Mouse (Mus musculus): Measurements from ENCODE around the gene Nudt9. TPM values are rescaled to one million over a fixed set of nuclear protein-coding genes. Genes with fewer than 3 reads are reported as not detected.

The Nudt9 gene
- polyA plus RNA-seq, 1 experiment from 2014 or later: 54.8 TPM

GRCm38 (mm10) chr5:104025245-104025854 lies 20.8 kb upstream of the Nudt9 start:
- no peak overlapping the region for H3K27ac ChIP-seq (ENCODE audit: low read length)
- no peak overlapping the region for H3K4me3 ChIP-seq (ENCODE audit: low read depth, low read length)
- H3K9ac ChIP-seq (replicated peaks; ENCODE audit: low read depth, low read length): no peak overlapping the region
- no peak overlapping the region for H3K4me2 ChIP-seq (replicated peaks; ENCODE audit: low read depth, low read length)
- WGBS: 46% methylated on average over 17 of the region's 17 CpGs
- no peaks in the 10 kb centered on the region for H3K9me3 ChIP-seq (ENCODE audit: control insufficient read depth, low read depth, low read length)
- H3K27me3 ChIP-seq (ENCODE audit: control insufficient read depth, insufficient read depth, low read length): no peaks in the 10 kb centered on the region
- ATAC-seq (ENCODE audit: insufficient number of reproducible peaks, insufficient read depth, low FRiP score, low read depth): no peak
- no peaks in the 10 kb centered on the region for H3K36me3 ChIP-seq (ENCODE audit: control insufficient read depth, insufficient read depth, low read length)
- peaks cover 8% of the 10 kb centered on the region; the same call in 1 of the 2 replicates for H3K4me1 ChIP-seq (ENCODE audit: control insufficient read depth, insufficient read depth, low read length)

- Histone ChIP-seq H3K9ac (replicated peaks; ENCODE audit: low read depth, low read length) (no peak overlapping the region), H3K4me3 (ENCODE audit: low read depth, low read length) (no peak overlapping the region), H3K27me3 (ENCODE audit: control insufficient read depth, insufficient read depth, low read length) (no peaks in the 10 kb centered on the region), H3K36me3 (ENCODE audit: control insufficient read depth, insufficient read depth, low read length) (no peaks in the 10 kb centered on the region), H3K4me2 (replicated peaks; ENCODE audit: low read depth, low read length) (no peak overlapping the region), H3K9me3 (ENCODE audit: control insufficient read depth, low read depth, low read length) (no peaks in the 10 kb centered on the region), H3K4me1 (ENCODE audit: control insufficient read depth, insufficient read depth, low read length) (no peaks in the 10 kb centered on the region), H3K27ac (ENCODE audit: low read length) (no peak overlapping the region)
- ATAC-seq (ENCODE audit: insufficient number of reproducible peaks, insufficient read depth, low FRiP score, low read depth): no peak
- WGBS: 81% methylated on average over 2 of the region's 2 CpGs
Measured at GRCm38 (mm10) chr5:104032434-104033097, 13.5 kb upstream of the Nudt9 start.

- H3K4me2 ChIP-seq (replicated peaks; ENCODE audit: low read depth, low read length): no peak overlapping the region
- H3K27me3 ChIP-seq (ENCODE audit: control insufficient read depth, insufficient read depth, low read length): no peaks in the 10 kb centered on the region
- H3K36me3 ChIP-seq (ENCODE audit: control insufficient read depth, insufficient read depth, low read length): no peaks in the 10 kb centered on the region
- no peaks in the 10 kb centered on the region for H3K9me3 ChIP-seq (ENCODE audit: control insufficient read depth, low read depth, low read length)
- no peak overlapping the region for H3K4me3 ChIP-seq (ENCODE audit: low read depth, low read length)
- no peak for ATAC-seq (ENCODE audit: insufficient number of reproducible peaks, insufficient read depth, low FRiP score, low read depth)
- H3K4me1 ChIP-seq (ENCODE audit: control insufficient read depth, insufficient read depth, low read length): no peaks in the 10 kb centered on the region
- no peak overlapping the region for H3K9ac ChIP-seq (replicated peaks; ENCODE audit: low read depth, low read length)
- no peak overlapping the region for H3K27ac ChIP-seq (ENCODE audit: low read length)
Measured at GRCm38 (mm10) chr5:104035066-104035465, 11.0 kb upstream of the Nudt9 start.

GRCm38 (mm10) chr5:104035824-104036223 lies 10.3 kb upstream of the Nudt9 start:
- 55% methylated on average over 1 of the region's 1 CpGs for WGBS
- ATAC-seq (ENCODE audit: insufficient number of reproducible peaks, insufficient read depth, low FRiP score, low read depth): no peak
- Histone ChIP-seq H3K4me3 (ENCODE audit: low read depth, low read length) (no peak overlapping the region), H3K27ac (ENCODE audit: low read length) (no peak overlapping the region), H3K9me3 (ENCODE audit: control insufficient read depth, low read depth, low read length) (no peaks in the 10 kb centered on the region), H3K4me2 (replicated peaks; ENCODE audit: low read depth, low read length) (no peak overlapping the region), H3K9ac (replicated peaks; ENCODE audit: low read depth, low read length) (no peak overlapping the region), H3K36me3 (ENCODE audit: control insufficient read depth, insufficient read depth, low read length) (no peaks in the 10 kb centered on the region), H3K4me1 (ENCODE audit: control insufficient read depth, insufficient read depth, low read length) (no peaks in the 10 kb centered on the region), H3K27me3 (ENCODE audit: control insufficient read depth, insufficient read depth, low read length) (no peaks in the 10 kb centered on the region)

- Histone ChIP-seq H3K4me2 (replicated peaks; ENCODE audit: low read depth, low read length) (no peak overlapping the region), H3K36me3 (ENCODE audit: control insufficient read depth, insufficient read depth, low read length) (no peaks in the 10 kb centered on the region), H3K4me3 (ENCODE audit: low read depth, low read length) (no peak overlapping the region), H3K4me1 (ENCODE audit: control insufficient read depth, insufficient read depth, low read length) (no peaks in the 10 kb centered on the region), H3K9me3 (ENCODE audit: control insufficient read depth, low read depth, low read length) (no peaks in the 10 kb centered on the region), H3K27me3 (ENCODE audit: control insufficient read depth, insufficient read depth, low read length) (no peaks in the 10 kb centered on the region), H3K9ac (replicated peaks; ENCODE audit: low read depth, low read length) (no peak overlapping the region), H3K27ac (ENCODE audit: low read length) (no peak overlapping the region)
- 81% methylated on average over 1 of the region's 1 CpGs for WGBS
- ATAC-seq (ENCODE audit: insufficient number of reproducible peaks, insufficient read depth, low FRiP score, low read depth): no peak
Measured at GRCm38 (mm10) chr5:104036686-104037085, 9.4 kb upstream of the Nudt9 start.

- Histone ChIP-seq H3K4me2 (replicated peaks; ENCODE audit: low read depth, low read length) (no peak overlapping the region), H3K4me3 (ENCODE audit: low read depth, low read length) (no peak overlapping the region), H3K27me3 (ENCODE audit: control insufficient read depth, insufficient read depth, low read length) (no peaks in the 10 kb centered on the region), H3K4me1 (ENCODE audit: control insufficient read depth, insufficient read depth, low read length) (no peaks in the 10 kb centered on the region), H3K9me3 (ENCODE audit: control insufficient read depth, low read depth, low read length) (no peaks in the 10 kb centered on the region), H3K27ac (ENCODE audit: low read length) (no peak overlapping the region), H3K9ac (replicated peaks; ENCODE audit: low read depth, low read length) (no peak overlapping the region), H3K36me3 (ENCODE audit: control insufficient read depth, insufficient read depth, low read length) (no peaks in the 10 kb centered on the region)
- ATAC-seq (ENCODE audit: insufficient number of reproducible peaks, insufficient read depth, low FRiP score, low read depth): no peak
- 63% methylated on average over 6 of the region's 6 CpGs for WGBS
Measured at GRCm38 (mm10) chr5:104039154-104039932, 6.8 kb upstream of the Nudt9 start.

- H3K36me3 ChIP-seq (ENCODE audit: control insufficient read depth, insufficient read depth, low read length): no peaks in the 10 kb centered on the region
- 86% methylated on average over 2 of the region's 2 CpGs for WGBS
- H3K4me1 ChIP-seq (ENCODE audit: control insufficient read depth, insufficient read depth, low read length): peaks cover 9% of the 10 kb centered on the region; the same call in 1 of the 2 replicates
- H3K4me2 ChIP-seq (replicated peaks; ENCODE audit: low read depth, low read length): no peak overlapping the region
- no peak overlapping the region for H3K9ac ChIP-seq (replicated peaks; ENCODE audit: low read depth, low read length)
- no peak overlapping the region for H3K27ac ChIP-seq (ENCODE audit: low read length)
- no peak for ATAC-seq (ENCODE audit: insufficient number of reproducible peaks, insufficient read depth, low FRiP score, low read depth)
- no peak overlapping the region for H3K4me3 ChIP-seq (ENCODE audit: low read depth, low read length)
- no peaks in the 10 kb centered on the region for H3K27me3 ChIP-seq (ENCODE audit: control insufficient read depth, insufficient read depth, low read length)
- no peaks in the 10 kb centered on the region for H3K9me3 ChIP-seq (ENCODE audit: control insufficient read depth, low read depth, low read length)
Measured at GRCm38 (mm10) chr5:104042906-104043305, 3.2 kb upstream of the Nudt9 start.

- Histone ChIP-seq H3K27me3 (ENCODE audit: control insufficient read depth, insufficient read depth, low read length) (no peaks in the 10 kb centered on the region), H3K4me1 (ENCODE audit: control insufficient read depth, insufficient read depth, low read length) (peaks cover 14% of the 10 kb centered on the region; the same call in 1 of the 2 replicates), H3K4me2 (replicated peaks; ENCODE audit: low read depth, low read length) (no peak overlapping the region), H3K9me3 (ENCODE audit: control insufficient read depth, low read depth, low read length) (no peaks in the 10 kb centered on the region), H3K4me3 (ENCODE audit: low read depth, low read length) (no peak overlapping the region), H3K27ac (ENCODE audit: low read length) (no peak overlapping the region), H3K9ac (replicated peaks; ENCODE audit: low read depth, low read length) (no peak overlapping the region), H3K36me3 (ENCODE audit: control insufficient read depth, insufficient read depth, low read length) (no peaks in the 10 kb centered on the region)
- 34% methylated on average over 2 of the region's 2 CpGs for WGBS
- ATAC-seq (ENCODE audit: insufficient number of reproducible peaks, insufficient read depth, low FRiP score, low read depth): no peak
Measured at GRCm38 (mm10) chr5:104043704-104044103, 2.4 kb upstream of the Nudt9 start.

All from stomach, embryonic 14.5 days (tissue).